Mouse (Mus musculus) liver, embryonic 12.5 days (tissue): ENCODE measurements around the gene Irf3. TPM values are rescaled to one million over a fixed set of nuclear protein-coding genes. Genes with fewer than 3 reads are reported as not detected.

Experiments
- ATAC-seq: fragments of 200-750 bp; cut with Nextera tagmentation; 2 replicates; pipeline ENCODE4 v1.8.0; 2017; ENCODE audit warnings: moderate number of reproducible peaks, mild to moderate bottlenecking, moderate library complexity
- H3K27ac ChIP-seq: fragments of 300-500 bp; sonication (generic); 2 replicates; pipeline ENCODE4 v1.5.1; 2016; ENCODE audit warnings: mild to moderate bottlenecking
- H3K27me3 ChIP-seq: fragments of 300-500 bp; sonication (generic); replicated peaks from 2 replicates; pipeline ENCODE4 v1.6.1; 2016; ENCODE audit warnings: mild to moderate bottlenecking, moderate library complexity
- H3K36me3 ChIP-seq: fragments of 300-500 bp; sonication (generic); 2 replicates; pipeline ENCODE4 v1.6.1; 2016; ENCODE audit warnings: mild to moderate bottlenecking, moderate library complexity
- H3K4me1 ChIP-seq: fragments of 300-500 bp; sonication (generic); 2 replicates; pipeline ENCODE4 v1.6.1; 2016
- H3K4me2 ChIP-seq: fragments of 300-500 bp; sonication (generic); 2 replicates; pipeline ENCODE4 v1.6.1; 2016; ENCODE audit warnings: mild to moderate bottlenecking, moderate library complexity
- H3K4me3 ChIP-seq: fragments of 300-500 bp; sonication (generic); 2 replicates; pipeline ENCODE4 v1.5.1; 2016; ENCODE audit warnings: mild to moderate bottlenecking, moderate library complexity
- H3K9ac ChIP-seq: fragments of 300-500 bp; sonication (generic); 2 replicates; pipeline ENCODE4 v1.6.1; 2016; ENCODE audit warnings: mild to moderate bottlenecking, moderate library complexity
- H3K9me3 ChIP-seq: fragments of 300-500 bp; sonication (generic); replicated peaks from 2 replicates; pipeline ENCODE4 v1.6.1; 2016; ENCODE audit warnings: mild to moderate bottlenecking, moderate library complexity
- WGBS: fragments of 180-500 bp; shearing (Covaris S2); methylation state at CpG from one replicate; pipeline ENCODE4 v1.1.7; 2016; ENCODE audit not compliant: insufficient replicate concordance; 5-methylcytosine and 5-hydroxymethylcytosine counted together
- microRNA-seq: library from miRNA; unstranded; fragments of <30 nt; microRNA quantifications from one replicate; pipeline ENCODE4, GENCODE M21; 2017
- polyA plus RNA-seq: library from polyadenylated mRNA; unstranded; fragments of >200 nt; fragmentation: Nextera tagmentation; extraction: Ambion mirVana; gene quantifications from 2 replicates; pipeline ENCODE4 v1.2.1, GENCODE M21; 2016

Gene Irf3
- polyA plus RNA-seq, 1 experiment from 2014 or later, result 55.9 TPM

- WGBS, result 93% methylated on average over 14 of the region's 14 CpGs
- no peaks in the 10 kb centered on the region for H3K9me3 ChIP-seq
- H3K4me2 ChIP-seq, result no peak overlapping the region
- H3K27me3 ChIP-seq, result no peaks in the 10 kb centered on the region
- H3K27ac ChIP-seq, result no peak overlapping the region
- no peak overlapping the region for H3K9ac ChIP-seq
- H3K36me3 ChIP-seq, result peaks cover 99% of the 10 kb centered on the region
- ATAC-seq, result no peak
- no peaks in the 10 kb centered on the region for H3K4me1 ChIP-seq
- no peak overlapping the region for H3K4me3 ChIP-seq
These were observed 45.9 kb downstream of the Irf3 start for GRCm38 (mm10) chr7:45043307-45043706.

GRCm38 (mm10) chr7:45045741-45046140 lies 48.3 kb downstream of the Irf3 start:
- peaks cover 97% of the 10 kb centered on the region for H3K36me3 ChIP-seq

GRCm38 (mm10) chr7:45046853-45047350 lies 49.5 kb downstream of the Irf3 start:
- H3K4me3 ChIP-seq, result no peak overlapping the region
- no peaks in the 10 kb centered on the region for H3K9me3 ChIP-seq
- H3K27me3 ChIP-seq, result no peaks in the 10 kb centered on the region
- 88% methylated on average over 26 of the region's 26 CpGs for WGBS
- no peak overlapping the region for H3K4me2 ChIP-seq
- H3K9ac ChIP-seq, result no peak overlapping the region
- H3K36me3 ChIP-seq, result peaks cover 85% of the 10 kb centered on the region
- no peak overlapping the region for H3K27ac ChIP-seq
- peaks cover 14% of the 10 kb centered on the region for H3K4me1 ChIP-seq
- no peak for ATAC-seq

More at GRCm38 (mm10) chr7:45045741-45046140, 48.3 kb downstream of the Irf3 start:
- Histone ChIP-seq H3K27ac (no peak overlapping the region), H3K27me3 (no peaks in the 10 kb centered on the region), H3K9me3 (no peaks in the 10 kb centered on the region), H3K4me2 (no peak overlapping the region), H3K4me1 (peaks cover 2% of the 10 kb centered on the region), H3K4me3 (no peak overlapping the region), H3K9ac (no peak overlapping the region)
- ATAC-seq, result no peak
- 88% methylated on average over 22 of the region's 22 CpGs for WGBS

- Histone ChIP-seq H3K27me3 (no peaks in the 10 kb centered on the region), H3K4me2 (no peak overlapping the region), H3K4me1 (peaks cover 20% of the 10 kb centered on the region), H3K36me3 (peaks cover 79% of the 10 kb centered on the region), H3K9me3 (no peaks in the 10 kb centered on the region), H3K4me3 (no peak overlapping the region), H3K9ac (no peak overlapping the region), H3K27ac (no peak overlapping the region)
- ATAC-seq, result no peak
- WGBS, result 85% methylated on average over 14 of the region's 14 CpGs
These were observed 50.0 kb downstream of the Irf3 start for GRCm38 (mm10) chr7:45047491-45047890.

GRCm38 (mm10) chr7:45048001-45048890 lies 50.8 kb downstream of the Irf3 start:
- H3K9me3 ChIP-seq, result no peaks in the 10 kb centered on the region
- H3K4me2 ChIP-seq, result no peak overlapping the region
- ATAC-seq, result no peak
- WGBS, result 89% methylated on average over 38 of the region's 38 CpGs
- no peaks in the 10 kb centered on the region for H3K27me3 ChIP-seq
- peaks cover 72% of the 10 kb centered on the region for H3K36me3 ChIP-seq
- no peak overlapping the region for H3K27ac ChIP-seq
- H3K4me1 ChIP-seq, result peaks cover 23% of the 10 kb centered on the region
- H3K4me3 ChIP-seq, result no peak overlapping the region
- H3K9ac ChIP-seq, result no peak overlapping the region

- no peaks in the 10 kb centered on the region for H3K27me3 ChIP-seq
- H3K36me3 ChIP-seq, result peaks cover 63% of the 10 kb centered on the region
- no peak overlapping the region for H3K4me3 ChIP-seq
- no peak overlapping the region for H3K9ac ChIP-seq
- H3K4me2 ChIP-seq, result no peak overlapping the region
- WGBS, result 83% methylated on average over 23 of the region's 23 CpGs
- H3K27ac ChIP-seq, result no peak overlapping the region
- ATAC-seq, result no peak
- peaks cover 31% of the 10 kb centered on the region for H3K4me1 ChIP-seq
- no peaks in the 10 kb centered on the region for H3K9me3 ChIP-seq
These were observed 51.6 kb downstream of the Irf3 start for GRCm38 (mm10) chr7:45048923-45049657.

- Histone ChIP-seq H3K9me3 (no peaks in the 10 kb centered on the region), H3K27ac (peak overlapping the region; percentile 94), H3K4me3 (peak overlapping the region; percentile 80), H3K9ac (no peak overlapping the region; the same call in 1 of the 2 replicates), H3K27me3 (no peaks in the 10 kb centered on the region), H3K4me2 (peak overlapping the region; percentile 98), H3K4me1 (peaks cover 39% of the 10 kb centered on the region), H3K36me3 (peaks cover 44% of the 10 kb centered on the region)
- ATAC-seq, result no peak
- WGBS, result 15% methylated on average over 16 of the region's 16 CpGs
These were observed 53.6 kb downstream of the Irf3 start for GRCm38 (mm10) chr7:45050945-45051600.

GRCm38 (mm10) chr7:45051601-45051974 lies 54.1 kb downstream of the Irf3 start:
- Histone ChIP-seq H3K4me1 (peaks cover 39% of the 10 kb centered on the region), H3K4me3 (peak overlapping the region; percentile 80), H3K36me3 (peaks cover 38% of the 10 kb centered on the region), H3K27me3 (no peaks in the 10 kb centered on the region), H3K9ac (peak overlapping the region; percentile 84), H3K9me3 (no peaks in the 10 kb centered on the region), H3K27ac (peak overlapping the region; percentile 94), H3K4me2 (peak overlapping the region; percentile 98)
- 9% methylated on average over 13 of the region's 13 CpGs for WGBS
- ATAC-seq, result no peak

Small RNA genes within 50 kb of the gene (microRNA-seq; reads per million reads assigned to microRNA genes)
- not detected for gene Mir7054

Other genes with a start within 250 kb of the Irf3 start
- gene Vrk3, start 249.2 kb upstream of the Irf3 start, polyA plus RNA-seq, result 31.0 and 31.7 TPM in 2 replicates
- 1.7 and 1.9 TPM in 2 replicates for gene Zfp473, start 246.6 kb upstream of the Irf3 start, polyA plus RNA-seq
- 82.6 and 84.9 TPM in 2 replicates for gene Nup62, start 181.6 kb upstream of the Irf3 start, polyA plus RNA-seq
- gene Il4i1, start 181.3 kb upstream of the Irf3 start, polyA plus RNA-seq, result 0.59 and 0.64 TPM in 2 replicates
- gene Atf5, start 181.0 kb upstream of the Irf3 start, polyA plus RNA-seq, result 5.4 and 5.7 TPM in 2 replicates
- gene Akt1s1, start 148.7 kb upstream of the Irf3 start, polyA plus RNA-seq, result 42.7 and 45.3 TPM in 2 replicates
- gene Tbc1d17, start 148.6 kb upstream of the Irf3 start, polyA plus RNA-seq, result 34.4 and 39.6 TPM in 2 replicates
- 26.1 and 26.7 TPM in 2 replicates for gene Pnkp, start 140.5 kb upstream of the Irf3 start, polyA plus RNA-seq
- gene Ptov1, start 127.9 kb upstream of the Irf3 start, polyA plus RNA-seq, result 114 and 121 TPM in 2 replicates
- 60.4 and 61.0 TPM in 2 replicates for gene Med25, start 104.9 kb upstream of the Irf3 start, polyA plus RNA-seq
- gene Fuz, start 101.6 kb upstream of the Irf3 start, polyA plus RNA-seq, result 9.0 and 11.4 TPM in 2 replicates
- 85.1 and 86.5 TPM in 2 replicates for gene Ap2a1, start 68.2 kb upstream of the Irf3 start, polyA plus RNA-seq
- gene Tsks, start 54.4 kb upstream of the Irf3 start, polyA plus RNA-seq, result 0.33 TPM in 1 of 2 replicates, not detected in the other
- gene Cpt1c, start 22.8 kb upstream of the Irf3 start, polyA plus RNA-seq, result 4.0 and 4.3 TPM in 2 replicates
- gene Prmt1, start 11.1 kb upstream of the Irf3 start, polyA plus RNA-seq, result 248 and 262 TPM in 2 replicates
- 23.6 and 25.4 TPM in 2 replicates for gene Bcl2l12, start 1.1 kb downstream of the Irf3 start, polyA plus RNA-seq
- gene Scaf1, start 18.7 kb downstream of the Irf3 start, polyA plus RNA-seq, result 19.0 and 21.4 TPM in 2 replicates
- 13.9 and 15.5 TPM in 2 replicates for gene Rras, start 20.3 kb downstream of the Irf3 start, polyA plus RNA-seq
- gene Prr12, start 55.2 kb downstream of the Irf3 start, polyA plus RNA-seq, result 3.0 and 4.1 TPM in 2 replicates
- 31.6 and 38.7 TPM in 2 replicates for gene Nosip, start 64.8 kb downstream of the Irf3 start, polyA plus RNA-seq
- 8.5 and 8.6 TPM in 2 replicates for gene Prrg2, start 65.0 kb downstream of the Irf3 start, polyA plus RNA-seq
- 69.1 and 70.9 TPM in 2 replicates for gene Rcn3, start 94.6 kb downstream of the Irf3 start, polyA plus RNA-seq
- 26.6 and 26.9 TPM in 2 replicates for gene Fcgrt, start 106.2 kb downstream of the Irf3 start, polyA plus RNA-seq
- 1,421 and 1,491 TPM in 2 replicates for gene Rps11, start 126.8 kb downstream of the Irf3 start, polyA plus RNA-seq
- gene Rpl13a, start 131.1 kb downstream of the Irf3 start, polyA plus RNA-seq, result 1,134 and 1,149 TPM in 2 replicates
- 0.27 and 0.59 TPM in 2 replicates for gene Gm45713, start 138.6 kb downstream of the Irf3 start, polyA plus RNA-seq
- gene Flt3l, start 138.8 kb downstream of the Irf3 start, polyA plus RNA-seq, result 5.1 and 5.7 TPM in 2 replicates
- 60.5 and 61.7 TPM in 2 replicates for gene Pih1d1, start 156.7 kb downstream of the Irf3 start, polyA plus RNA-seq
- 35.9 and 41.2 TPM in 2 replicates for gene Aldh16a1, start 156.9 kb downstream of the Irf3 start, polyA plus RNA-seq
- gene Slc17a7, start 166.3 kb downstream of the Irf3 start, polyA plus RNA-seq, result not detected in 2 replicates
- not detected in 2 replicates for gene Gfy, start 181.9 kb downstream of the Irf3 start, polyA plus RNA-seq
- gene Pth2, start 183.3 kb downstream of the Irf3 start, polyA plus RNA-seq, result not detected in 2 replicates
- 0.07 and 0.13 TPM in 2 replicates for gene Ccdc155, start 207.2 kb downstream of the Irf3 start, polyA plus RNA-seq
- 1.9 and 3.0 TPM in 2 replicates for gene Dkkl1, start 214.5 kb downstream of the Irf3 start, polyA plus RNA-seq
- 23.6 and 28.2 TPM in 2 replicates for gene Tead2, start 218.1 kb downstream of the Irf3 start, polyA plus RNA-seq
- 14.0 and 14.6 TPM in 2 replicates for gene Cd37, start 241.5 kb downstream of the Irf3 start, polyA plus RNA-seq
- gene Slc6a16, start 243.4 kb downstream of the Irf3 start, polyA plus RNA-seq, result not detected in 2 replicates